Mouse (Mus musculus) kidney, postnatal 0 days (tissue): Measurements from ENCODE around the gene Tspan3. TPM values are rescaled to one million over a fixed set of nuclear protein-coding genes. Genes with fewer than 3 reads are reported as not detected.

Experiments
- ATAC-seq: fragments of 200-750 bp; cut with Nextera tagmentation; replicated peaks from 2 replicates; pipeline ENCODE4 v1.8.0; 2017; ENCODE audit warnings: low read depth, moderate number of reproducible peaks, moderate TSS enrichment, moderate library complexity; ENCODE audit not compliant: low FRiP score
- DNase-seq: peaks from one replicate; pipeline ENCODE4 v3.0.0-alpha.2; 2016; ENCODE audit warnings: low spot score
- H3K27ac ChIP-seq: fragments of 300-500 bp; sonication (generic); 2 replicates; pipeline ENCODE4 v1.5.1; 2014; ENCODE audit warnings: mild to moderate bottlenecking
- H3K27me3 ChIP-seq: fragments of 300-500 bp; sonication (generic); 2 replicates; pipeline ENCODE4 v1.6.1; 2014; ENCODE audit warnings: low read length, mixed read lengths; ENCODE audit not compliant: insufficient read depth
- H3K36me3 ChIP-seq: fragments of 300-500 bp; sonication (generic); 2 replicates; pipeline ENCODE4 v1.6.1; 2014; ENCODE audit warnings: low read length, mixed read lengths; ENCODE audit not compliant: insufficient read depth
- H3K4me1 ChIP-seq: fragments of 300-500 bp; sonication (generic); replicated peaks from 2 replicates; pipeline ENCODE4 v1.6.1; 2014; ENCODE audit warnings: antibody characterized with exemption, low read length, mixed read lengths; ENCODE audit not compliant: insufficient read depth
- H3K4me2 ChIP-seq: fragments of 300-500 bp; sonication (generic); 2 replicates; pipeline ENCODE4 v1.6.1; 2014; ENCODE audit warnings: mild to moderate bottlenecking, low read length, moderate library complexity, mixed read lengths
- H3K4me3 ChIP-seq: fragments of 300-500 bp; sonication (generic); replicated peaks from 2 replicates; pipeline ENCODE4 v1.5.1; 2014; ENCODE audit warnings: low read depth, low read length
- H3K9ac ChIP-seq: fragments of 300-500 bp; sonication (generic); 2 replicates; pipeline ENCODE4 v1.6.1; 2014; ENCODE audit warnings: low read depth, low read length
- H3K9me3 ChIP-seq: fragments of 300-500 bp; sonication (generic); replicated peaks from 2 replicates; pipeline ENCODE4 v1.6.1; 2016; ENCODE audit warnings: low read length, inconsistent platforms, mixed read lengths
- CTCF ChIP-seq: IDR thresholded peaks from 2 replicates; pipeline ENCODE4 v1.5.1; 2016; ENCODE audit warnings: antibody characterized with exemption, low read depth, mild to moderate bottlenecking, moderate library complexity
- WGBS: fragments of 180-500 bp; shearing (Covaris S2); extraction: QIAGEN DNeasy Blood & Tissue Kit; methylation state at CpG from one replicate; pipeline ENCODE4 v1.1.7; 2014; 5-methylcytosine and 5-hydroxymethylcytosine counted together
- polyA plus RNA-seq: library from polyadenylated mRNA; unstranded; fragments of >200 nt; fragmentation: Nextera tagmentation; extraction: Ambion mirVana; gene quantifications from 2 replicates; pipeline ENCODE4 v1.2.1, GENCODE M21; 2015

The Tspan3 gene
- polyA plus RNA-seq, 1 experiment from 2014 or later: 452 TPM

DNA sequence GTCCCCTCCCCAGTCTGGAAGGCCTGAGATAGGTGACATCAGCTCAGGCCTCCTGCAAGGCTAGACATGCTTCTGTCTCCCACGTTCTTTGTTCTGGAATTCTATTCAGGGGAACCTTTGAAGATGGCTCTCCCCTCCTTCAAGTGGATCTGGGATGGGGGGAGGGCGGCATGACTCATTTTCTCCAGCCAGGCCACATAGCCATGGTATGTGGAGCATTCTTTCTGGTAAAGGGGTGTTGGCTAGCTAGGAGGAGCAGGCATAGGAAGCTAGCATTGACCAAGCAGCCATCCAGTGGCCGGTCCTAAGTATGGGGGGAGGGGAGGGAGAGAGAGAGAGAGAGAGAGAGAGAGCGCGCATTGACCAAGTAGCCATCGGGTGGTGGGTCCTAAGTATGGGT lies 57.8 kb downstream of the Tspan3 start:
- 84% methylated on average over 6 of the region's 6 CpGs for WGBS
- Histone ChIP-seq H3K27ac (no peak overlapping the region), H3K36me3 (no peaks in the 10 kb centered on the region), H3K4me1 (peaks cover 5% of the 10 kb centered on the region; the same call in 1 of the 2 replicates), H3K9ac (no peak overlapping the region), H3K9me3 (no peaks in the 10 kb centered on the region), H3K27me3 (no peaks in the 10 kb centered on the region), H3K4me3 (no peak overlapping the region), H3K4me2 (no peak overlapping the region)
- no peak for ATAC-seq
- TF ChIP-seq CTCF: no peak
- no peak for DNase-seq

DNA sequence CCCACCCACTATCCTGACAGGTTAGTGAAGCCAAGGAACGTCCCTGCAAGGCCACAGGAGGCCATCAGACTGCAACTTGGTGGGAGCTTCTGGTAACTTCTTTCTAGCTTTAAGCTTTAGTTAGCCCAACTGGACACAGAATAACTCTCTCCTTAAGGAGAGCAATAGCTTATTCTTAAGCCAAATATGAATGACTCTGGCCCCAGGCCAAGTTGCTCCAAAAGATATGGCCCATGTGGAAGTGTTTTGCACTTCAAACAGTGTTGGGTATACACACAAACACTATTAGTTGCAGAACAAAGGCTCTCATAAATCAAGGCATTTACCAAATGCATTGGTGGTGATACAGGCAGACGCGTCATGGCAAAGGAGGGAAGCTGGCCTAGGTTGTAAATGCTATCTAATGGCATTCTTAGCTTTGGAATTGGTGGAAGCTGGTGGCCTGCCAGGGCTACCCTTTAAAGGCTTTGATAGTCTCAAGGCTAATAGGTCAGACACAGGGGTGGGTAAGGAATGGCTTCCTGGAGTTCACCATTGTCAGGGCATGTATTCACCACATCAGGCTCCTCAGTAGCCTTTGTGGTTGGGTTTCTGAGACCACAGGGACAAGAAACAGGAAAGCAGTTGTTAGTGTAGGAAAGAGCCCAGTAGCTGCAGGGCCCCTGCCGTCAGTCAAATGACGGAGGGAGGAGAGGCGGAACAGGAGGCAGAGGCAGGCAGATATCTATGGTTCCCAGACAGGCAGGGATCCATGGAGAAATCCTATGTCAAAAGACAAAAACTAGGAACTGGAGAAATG lies 58.8 kb downstream of the Tspan3 start:
- H3K4me2 ChIP-seq: no peak overlapping the region
- DNase-seq (no peak), ATAC-seq (no peak)
- 71% methylated on average over 6 of the region's 6 CpGs for WGBS
- no peak overlapping the region for H3K27ac ChIP-seq
- no peaks in the 10 kb centered on the region for H3K9me3 ChIP-seq
- no peak overlapping the region for H3K4me3 ChIP-seq
- H3K27me3 ChIP-seq: no peaks in the 10 kb centered on the region
- TF ChIP-seq CTCF: no peak
- no peaks in the 10 kb centered on the region for H3K36me3 ChIP-seq
- H3K9ac ChIP-seq: no peak overlapping the region
- peaks cover 5% of the 10 kb centered on the region; the same call in 1 of the 2 replicates for H3K4me1 ChIP-seq

DNA sequence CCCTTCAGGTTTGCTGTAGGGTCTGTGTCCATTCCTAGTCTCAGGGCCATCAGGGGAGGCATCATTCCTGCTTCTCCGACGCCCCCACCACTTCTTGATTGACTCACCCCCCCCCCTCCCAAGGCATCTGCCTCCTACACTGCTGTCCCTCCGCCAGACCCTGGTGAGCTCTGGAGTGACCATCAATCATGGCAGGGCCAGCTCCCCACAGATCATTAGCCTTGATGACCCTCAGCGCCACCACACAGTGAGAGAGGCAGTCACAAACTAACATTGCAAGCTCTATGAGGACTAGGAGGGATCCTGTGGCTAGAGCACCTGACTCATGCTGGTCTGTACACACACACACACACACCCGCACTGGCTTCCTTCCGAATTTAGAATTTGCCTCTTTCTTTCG lies 60.4 kb downstream of the Tspan3 start:
- Histone ChIP-seq H3K4me2 (no peak overlapping the region), H3K4me3 (no peak overlapping the region), H3K9ac (no peak overlapping the region), H3K9me3 (no peaks in the 10 kb centered on the region), H3K36me3 (no peaks in the 10 kb centered on the region), H3K27ac (no peak overlapping the region), H3K27me3 (no peaks in the 10 kb centered on the region), H3K4me1 (peaks cover 5% of the 10 kb centered on the region; the same call in 1 of the 2 replicates)
- DNase-seq (peak; percentile 61), ATAC-seq (peak; percentile 79; the same call in 1 of the 2 replicates)
- TF ChIP-seq CTCF: no peak
- WGBS: 28% methylated on average over 7 of the region's 7 CpGs

DNA sequence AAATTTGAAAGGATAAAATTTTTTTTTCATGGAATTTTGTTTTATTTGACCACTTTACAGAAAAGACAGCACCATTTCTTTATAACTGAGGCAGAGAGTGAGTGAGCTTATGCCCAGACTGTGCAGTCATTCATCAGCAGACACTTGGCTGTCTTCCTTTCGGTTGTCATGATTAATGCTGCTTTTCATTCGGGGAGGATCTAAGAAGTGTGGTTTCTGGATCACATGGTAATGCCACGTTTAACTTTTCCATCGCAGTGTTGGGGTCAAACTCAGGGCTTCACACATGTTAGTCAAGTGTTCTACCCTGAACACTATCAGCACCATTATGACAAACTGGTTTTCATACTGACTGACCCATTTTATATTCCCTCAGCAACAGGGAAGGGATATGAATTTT lies 64.3 kb downstream of the Tspan3 start:
- H3K9me3 ChIP-seq: no peaks in the 10 kb centered on the region
- H3K4me3 ChIP-seq: no peak overlapping the region
- H3K36me3 ChIP-seq: no peaks in the 10 kb centered on the region
- no peak overlapping the region for H3K4me2 ChIP-seq
- DNase-seq: no peak
- ATAC-seq: no peak
- no peak overlapping the region for H3K27ac ChIP-seq
- 14% methylated on average over 4 of the region's 4 CpGs for WGBS
- no peaks in the 10 kb centered on the region for H3K27me3 ChIP-seq
- peaks cover 5% of the 10 kb centered on the region; the same call in 1 of the 2 replicates for H3K4me1 ChIP-seq
- H3K9ac ChIP-seq: no peak overlapping the region
- no peak for TF ChIP-seq CTCF

DNA sequence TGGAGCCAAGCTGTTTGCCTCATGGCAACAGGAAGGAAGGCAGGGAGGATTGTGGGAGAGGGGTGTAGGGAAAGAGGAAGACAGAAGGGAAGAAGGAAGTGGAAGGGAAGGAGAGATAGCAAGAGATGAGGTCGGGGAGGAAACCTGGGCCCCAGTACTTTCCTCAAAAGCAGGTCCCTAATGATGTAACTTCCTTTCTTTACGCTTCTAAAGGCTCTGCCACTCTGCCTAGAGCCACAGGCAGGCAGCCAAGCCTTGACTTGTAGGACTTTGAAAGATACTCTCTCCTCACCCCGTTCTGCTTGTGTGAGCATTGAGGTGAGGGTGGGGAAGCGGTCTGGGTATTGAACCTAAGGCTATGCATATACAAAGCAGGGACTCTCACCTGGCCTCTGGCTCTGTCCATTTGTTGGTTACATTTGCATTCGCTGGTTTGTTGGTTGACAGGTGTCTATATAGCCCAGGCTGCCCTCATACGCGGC lies 65.2 kb downstream of the Tspan3 start:
- H3K27me3 ChIP-seq: no peaks in the 10 kb centered on the region
- ATAC-seq (no peak), DNase-seq (no peak)
- H3K4me2 ChIP-seq: no peak overlapping the region
- no peak overlapping the region for H3K9ac ChIP-seq
- no peaks in the 10 kb centered on the region for H3K36me3 ChIP-seq
- H3K4me3 ChIP-seq: no peak overlapping the region
- WGBS: 82% methylated on average over 7 of the region's 7 CpGs
- no peak for TF ChIP-seq CTCF
- no peaks in the 10 kb centered on the region for H3K9me3 ChIP-seq
- peaks cover 2% of the 10 kb centered on the region; the same call in 1 of the 2 replicates for H3K4me1 ChIP-seq
- no peak overlapping the region for H3K27ac ChIP-seq

DNA sequence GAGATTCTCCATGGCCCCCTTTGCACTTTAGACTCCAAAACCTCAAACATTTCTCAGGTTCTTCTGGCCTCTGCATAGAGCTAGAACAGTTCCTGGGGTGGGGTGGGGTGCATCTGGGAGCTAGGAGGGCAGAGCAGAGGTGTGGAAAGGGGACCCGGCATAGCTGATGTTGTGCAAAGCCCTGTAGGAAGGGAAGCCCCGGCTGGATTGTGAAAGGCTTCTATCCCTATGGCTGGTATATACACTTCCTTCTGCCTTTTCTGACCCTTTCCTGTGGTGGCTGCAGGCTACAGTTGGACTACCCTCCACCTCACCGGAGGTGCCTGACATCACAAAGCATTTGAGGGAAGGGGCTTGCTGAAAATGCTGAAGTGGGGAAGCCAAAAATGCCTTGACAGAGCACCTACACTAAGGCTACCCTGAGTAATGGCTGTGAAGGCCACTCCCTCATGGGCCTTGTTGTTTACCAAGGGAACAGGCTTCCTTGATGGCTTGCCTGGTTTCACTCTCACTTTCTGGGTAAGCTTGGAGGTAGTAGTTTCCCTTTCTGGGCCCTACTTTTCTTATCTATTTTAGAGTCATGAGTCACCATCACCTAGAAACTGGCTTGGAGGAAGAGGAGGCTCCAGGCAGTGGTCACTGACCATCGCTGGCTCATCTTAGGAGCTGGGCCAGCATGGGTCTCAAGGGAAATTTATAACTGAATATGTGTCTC lies 67.5 kb downstream of the Tspan3 start:
- no peak for TF ChIP-seq CTCF
- no peak for ATAC-seq
- Histone ChIP-seq H3K4me3 (no peak overlapping the region), H3K27ac (no peak overlapping the region), H3K36me3 (no peaks in the 10 kb centered on the region), H3K4me1 (no peaks in the 10 kb centered on the region), H3K9ac (no peak overlapping the region), H3K4me2 (no peak overlapping the region), H3K27me3 (no peaks in the 10 kb centered on the region), H3K9me3 (no peaks in the 10 kb centered on the region)
- no peak for DNase-seq
- WGBS: 93% methylated on average over 4 of the region's 4 CpGs
